Mouse (Mus musculus) mouse embryonic stem cell (cell line): ENCODE data around the gene Smlr1.

Experiments used
- in situ Hi-C, 2 experiments: fragments of 300-500 bp; cut with MboI; formaldehyde crosslinking; loops; 1 replicate in 1 of 2; 3 replicates in 1 of 2; pipeline ENCODE4 v1.14.3; 2019 to 2020; ENCODE audit warnings: low sequenced_read_pairs in 2 of 2, low pct_unique_long_range_greater_than_20kb in 1 of 2, mixed read lengths in 1 of 2; ENCODE audit not compliant: unreplicated experiment in 1 of 2

Smlr1 gene

GRCm38 (mm10) chr10:25519954-25520353 is 16.1 kb downstream of the Smlr1 start:
- in situ Hi-C loops: no loop called here

- in situ Hi-C loops: no loop called here
Observed at GRCm38 (mm10) chr10:25513821-25514220, 22.2 kb downstream of the Smlr1 start.

GRCm38 (mm10) chr10:25503250-25503649 is 32.8 kb downstream of the Smlr1 start:
- in situ Hi-C loops: no loop called here

GRCm38 (mm10) chr10:25499323-25500071 is 36.6 kb downstream of the Smlr1 start:
- in situ Hi-C loops: no loop called here

GRCm38 (mm10) chr10:25488456-25488855 is 47.6 kb downstream of the Smlr1 start:
- in situ Hi-C loops: loop anchor here (10.0 kb wide), 2 partner anchors 214 to 224 kb away; no protein-coding TSS in a partner anchor

GRCm38 (mm10) chr10:25482791-25483190 is 53.3 kb downstream of the Smlr1 start:
- in situ Hi-C loops: loop anchor here (10.0 kb wide), 2 partner anchors 208 to 218 kb away; no protein-coding TSS in a partner anchor

GRCm38 (mm10) chr10:25479716-25480115 is 56.4 kb downstream of the Smlr1 start:
- in situ Hi-C loops: loop anchor here (10.0 kb wide), 2 partner anchors 205 to 215 kb away; no protein-coding TSS in a partner anchor
